Mouse (Mus musculus) bone marrow macrophage, adult 2 months (primary cell): ENCODE measurements around the gene Zswim3.

Source experiments
- CTCF ChIP-seq: IDR thresholded peaks from 2 replicates; pipeline ENCODE4 v1.5.1; 2012; ENCODE audit warnings: low read depth, mild to moderate bottlenecking, low read length, moderate library complexity
- POLR2A ChIP-seq: IDR thresholded peaks from 2 replicates; pipeline ENCODE4 v1.6.1; 2012; ENCODE audit warnings: mild to moderate bottlenecking, low read depth, low read length, borderline replicate concordance

- TF ChIP-seq CTCF, result no peak
- no peak for TF ChIP-seq POLR2A
These were observed 56.2 kb downstream of the Zswim3 start for GRCm38 (mm10) chr2:164861094-164861493.
